Mouse (Mus musculus) intestine, embryonic 15.5 days (tissue): Measurements from ENCODE around the gene Tex11. TPM values are rescaled to one million over a fixed set of nuclear protein-coding genes. Genes with fewer than 3 reads are reported as not detected.
"Not testable (repeated sequence)": the region's sequence is repeated elsewhere in the genome, so short reads cannot be mapped to it uniquely, and the experiment has no call there.

ENCODE experiments used
- ATAC-seq: fragments of 200-750 bp; cut with Nextera tagmentation; 2 replicates; pipeline ENCODE4 v1.8.0; 2017; ENCODE audit warnings: moderate TSS enrichment, moderate library complexity
- H3K27ac ChIP-seq: fragments of 300-500 bp; sonication (generic); 2 replicates; pipeline ENCODE4 v1.5.1; 2015; ENCODE audit warnings: mild to moderate bottlenecking, inconsistent platforms
- H3K27me3 ChIP-seq: fragments of 300-500 bp; sonication (generic); replicated peaks from 2 replicates; pipeline ENCODE4 v1.6.1; 2015; ENCODE audit warnings: inconsistent platforms
- H3K36me3 ChIP-seq: fragments of 300-500 bp; sonication (generic); 2 replicates; pipeline ENCODE4 v1.6.1; 2015; ENCODE audit warnings: inconsistent platforms
- H3K4me1 ChIP-seq: fragments of 300-500 bp; sonication (generic); replicated peaks from 2 replicates; pipeline ENCODE4 v1.6.1; 2015; ENCODE audit warnings: inconsistent platforms
- H3K4me2 ChIP-seq: fragments of 300-500 bp; sonication (generic); replicated peaks from 2 replicates; pipeline ENCODE4 v1.6.1; 2015; ENCODE audit warnings: mild to moderate bottlenecking, inconsistent platforms
- H3K4me3 ChIP-seq: fragments of 300-500 bp; sonication (generic); replicated peaks from 2 replicates; pipeline ENCODE4 v1.5.1; 2015; ENCODE audit warnings: inconsistent platforms
- H3K9ac ChIP-seq: fragments of 300-500 bp; sonication (generic); 2 replicates; pipeline ENCODE4 v1.6.1; 2015; ENCODE audit warnings: inconsistent platforms
- H3K9me3 ChIP-seq: fragments of 300-500 bp; sonication (generic); 2 replicates; pipeline ENCODE4 v1.6.1; 2016; ENCODE audit warnings: inconsistent platforms
- WGBS: fragments of 180-500 bp; shearing (Covaris S2); methylation state at CpG from one replicate; pipeline ENCODE4 v1.1.7; 2015; 5-methylcytosine and 5-hydroxymethylcytosine counted together
- polyA plus RNA-seq: library from polyadenylated mRNA; unstranded; fragments of >200 nt; fragmentation: Nextera tagmentation; extraction: Ambion mirVana; gene quantifications from 2 replicates; pipeline ENCODE4 v1.2.1, GENCODE M21; 2015

The Tex11 gene
- 0.14 and 0.23 TPM in 2 replicates for polyA plus RNA-seq

DNA sequence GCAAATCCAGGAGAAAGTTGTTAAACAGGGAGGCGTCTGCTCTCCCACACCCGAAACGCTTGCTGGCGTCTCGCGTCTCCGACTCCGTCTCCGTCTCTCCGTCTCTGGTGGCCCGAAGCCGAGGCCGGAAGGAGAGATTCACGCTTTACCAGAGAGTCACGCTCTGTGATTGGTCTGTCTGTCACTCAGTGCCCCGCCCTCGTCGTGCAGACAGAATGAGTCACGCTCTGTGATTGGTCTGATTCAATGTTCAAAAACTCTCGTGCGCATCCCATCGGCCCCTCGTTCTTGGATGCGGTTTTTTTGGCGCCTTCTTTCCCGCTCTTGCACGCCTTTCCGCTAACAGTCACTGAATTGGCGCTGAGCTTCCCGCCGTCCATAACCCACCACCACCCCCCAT lies at the start of gene Tex11:
Gene Tex11, minus strand, starts transcription at position 127 of the 400 bp plus-strand sequence.
- Histone ChIP-seq H3K27me3 (no peaks in the 10 kb centered on the region), H3K4me3 (no peak within 1 kb of the TSS), H3K4me2 (no peak within 1 kb of the TSS), H3K36me3 (no peaks in the 10 kb centered on the region), H3K9me3 (no peaks in the 10 kb centered on the region), H3K4me1 (no peaks in the 10 kb centered on the region), H3K9ac (no peak within 1 kb of the TSS), H3K27ac (no peak within 1 kb of the TSS)
- WGBS, result 83% methylated on average over 31 of the region's 31 CpGs
- no peak for ATAC-seq

DNA sequence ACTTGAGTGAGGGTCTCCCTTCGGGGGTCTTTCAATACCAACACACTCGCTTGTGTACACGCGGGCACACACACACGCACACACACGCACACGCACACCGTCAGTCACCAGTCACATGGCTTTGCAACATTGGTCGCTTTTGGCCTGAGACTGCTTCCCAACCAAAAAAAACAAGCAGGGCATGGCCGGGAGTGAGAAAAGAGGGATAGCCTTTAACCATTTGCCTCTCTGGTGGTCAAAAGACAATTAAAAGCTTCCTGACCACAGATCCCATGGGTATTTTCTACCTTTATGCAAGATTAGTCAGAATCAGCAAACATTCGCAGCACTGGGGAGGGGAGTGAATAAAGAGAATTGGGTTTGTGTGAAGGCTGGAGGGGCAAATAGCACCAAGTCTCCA lies 26.5 kb upstream of the Tex11 start, which contains the start of gene Slc7a3:
Gene Slc7a3, minus strand, starts transcription at position 101 of the 400 bp plus-strand sequence.
- no peak within 1 kb of the TSS for H3K27ac ChIP-seq
- peak within 1 kb of the TSS; percentile 56 for H3K4me2 ChIP-seq
- peak within 1 kb of the TSS; percentile 24 for H3K4me3 ChIP-seq
- no peaks in the 10 kb centered on the region for H3K9me3 ChIP-seq
- ATAC-seq, result no peak
- H3K9ac ChIP-seq, result no peak within 1 kb of the TSS
- H3K27me3 ChIP-seq, result 0 out of 2 replicates have a peak, but pooled peaks cover 6% of the 10 kb centered on the region
- 39% methylated on average over 11 of the region's 11 CpGs for WGBS
- no peaks in the 10 kb centered on the region for H3K36me3 ChIP-seq
- H3K4me1 ChIP-seq, result no peaks in the 10 kb centered on the region

DNA sequence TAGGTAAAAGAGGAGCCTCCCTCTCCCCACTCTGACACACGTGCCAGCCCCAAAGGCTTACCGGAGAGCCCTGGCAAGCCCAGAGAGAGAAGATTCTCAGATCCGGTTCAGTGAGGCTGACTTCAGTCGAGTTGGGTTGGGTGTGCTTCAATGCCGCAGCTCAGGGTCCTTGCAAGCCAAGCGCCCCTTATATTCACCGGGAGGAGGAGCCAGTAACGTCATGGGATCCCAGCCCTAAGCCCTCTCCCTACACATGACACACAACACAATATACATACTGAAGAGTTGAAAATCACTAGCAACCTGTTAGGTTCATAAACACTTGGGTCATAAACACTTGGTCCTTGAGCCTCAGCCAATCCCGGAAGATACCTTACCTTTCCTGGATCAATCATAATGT lies 25.7 kb upstream of the Tex11 start:
- H3K9ac ChIP-seq, H3K4me1 ChIP-seq, ATAC-seq, H3K27me3 ChIP-seq, H3K27ac ChIP-seq, H3K9me3 ChIP-seq, H3K36me3 ChIP-seq: not testable (repeated sequence)
- H3K4me2 ChIP-seq, result peak overlapping the region; percentile 56
- WGBS, result 28% methylated on average over 9 of the region's 9 CpGs
- H3K4me3 ChIP-seq, result peak overlapping the region; percentile 24

DNA sequence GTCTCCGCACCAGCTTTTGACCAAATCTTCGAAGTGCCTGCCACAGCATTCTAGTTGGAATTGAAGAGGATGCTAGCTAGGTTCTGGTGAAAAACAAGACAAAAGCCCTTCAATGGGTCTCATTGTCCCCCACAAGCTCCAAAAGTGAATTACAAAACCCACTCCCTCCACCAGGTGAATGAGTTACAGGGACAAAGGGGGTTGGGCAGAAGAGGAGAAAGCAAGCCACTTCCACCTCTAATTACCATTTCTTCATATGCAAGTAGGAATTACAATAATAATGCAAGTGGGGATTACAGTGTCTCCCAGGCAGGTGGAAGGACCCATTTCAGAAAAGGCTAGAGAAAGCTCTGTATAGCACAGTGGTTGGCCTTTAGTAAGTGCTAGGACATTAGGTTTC lies 24.7 kb upstream of the Tex11 start:
- Histone ChIP-seq H3K4me3 (no peak overlapping the region), H3K9ac (no peak overlapping the region), H3K27me3 (0 out of 2 replicates have a peak, but pooled peaks cover 6% of the 10 kb centered on the region), H3K4me2 (peak overlapping the region; percentile 56; the same call in 1 of the 2 replicates), H3K9me3 (no peaks in the 10 kb centered on the region), H3K27ac (no peak overlapping the region), H3K36me3 (no peaks in the 10 kb centered on the region), H3K4me1 (no peaks in the 10 kb centered on the region)
- WGBS, result 73% methylated on average over 2 of the region's 2 CpGs
- no peak for ATAC-seq

DNA sequence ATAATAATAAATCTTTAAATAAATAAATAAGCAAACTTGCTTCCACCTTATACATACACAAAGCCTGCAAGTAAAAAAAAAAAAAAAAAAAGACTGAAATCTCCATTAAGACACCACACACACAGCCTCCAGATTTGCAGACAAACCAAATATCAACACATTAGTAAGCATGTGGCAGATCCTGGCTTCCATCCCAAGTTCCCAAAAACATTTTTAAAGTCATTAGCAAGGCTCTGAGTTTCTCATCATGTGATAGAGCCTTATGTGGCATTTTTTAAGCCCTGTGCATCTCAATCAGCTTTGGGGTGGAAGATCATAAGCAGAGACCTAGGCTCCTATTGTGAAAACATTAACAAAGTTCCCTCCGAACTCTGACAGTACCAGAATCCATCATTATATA lies 5.8 kb upstream of the Tex11 start:
- H3K9ac ChIP-seq, result no peak overlapping the region
- no peaks in the 10 kb centered on the region for H3K27me3 ChIP-seq
- no peak overlapping the region for H3K27ac ChIP-seq
- H3K9me3 ChIP-seq, result no peaks in the 10 kb centered on the region
- no peak overlapping the region for H3K4me3 ChIP-seq
- H3K36me3 ChIP-seq, result no peaks in the 10 kb centered on the region
- no peaks in the 10 kb centered on the region for H3K4me1 ChIP-seq
- no peak overlapping the region for H3K4me2 ChIP-seq
- 76% methylated on average over 1 of the region's 1 CpGs for whole genome bisulfite sequencing
- ATAC-seq, result no peak

DNA sequence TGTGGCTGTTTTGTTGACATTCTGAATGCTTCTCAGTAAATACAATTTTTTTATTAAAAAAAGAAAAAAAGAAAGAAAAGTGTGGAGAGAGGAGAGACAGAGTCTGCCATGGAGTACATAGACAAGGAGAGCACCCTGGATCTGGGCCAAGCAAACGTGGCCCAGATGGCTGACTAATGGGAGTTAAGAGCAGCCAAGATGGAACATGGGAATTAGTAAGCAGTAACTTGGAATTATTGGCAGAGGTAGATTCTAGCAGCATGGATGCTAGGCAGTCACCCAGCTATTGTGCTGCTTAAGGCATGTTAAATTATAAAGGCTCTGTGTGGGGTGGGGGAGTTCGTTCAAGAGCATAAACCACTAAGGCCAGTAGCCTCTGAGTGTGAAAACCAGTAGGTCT lies 4.0 kb upstream of the Tex11 start:
- H3K27ac ChIP-seq, result no peak overlapping the region
- no peak overlapping the region for H3K4me2 ChIP-seq
- no peaks in the 10 kb centered on the region for H3K27me3 ChIP-seq
- H3K4me3 ChIP-seq, result no peak overlapping the region
- no peaks in the 10 kb centered on the region for H3K36me3 ChIP-seq
- no peak for ATAC-seq
- no peaks in the 10 kb centered on the region for H3K4me1 ChIP-seq
- 52% methylated on average over 2 of the region's 2 CpGs for WGBS
- no peak overlapping the region for H3K9ac ChIP-seq
- no peaks in the 10 kb centered on the region for H3K9me3 ChIP-seq

DNA sequence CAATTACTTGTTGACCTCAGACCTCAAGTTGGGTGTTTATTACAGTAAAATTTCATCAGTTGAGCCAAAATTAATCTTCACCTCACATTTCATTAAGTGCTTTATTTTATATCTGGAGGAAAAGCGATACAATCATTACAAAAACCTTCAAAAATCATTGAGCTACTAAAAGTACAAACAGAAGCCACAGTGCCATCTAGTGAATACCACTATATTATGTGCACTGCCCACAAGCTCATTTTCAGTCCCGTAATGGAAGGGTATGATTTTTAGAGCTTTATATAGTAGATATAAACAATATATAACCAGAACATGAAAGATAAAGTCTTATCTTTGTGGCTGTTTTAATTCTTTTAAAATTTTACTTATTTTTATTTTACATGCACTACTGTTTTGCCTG lies 115.8 kb downstream of the Tex11 start:
- Histone ChIP-seq H3K4me2 (no peak overlapping the region), H3K27me3 (no peaks in the 10 kb centered on the region), H3K27ac (no peak overlapping the region), H3K36me3 (no peaks in the 10 kb centered on the region), H3K4me1 (no peaks in the 10 kb centered on the region), H3K4me3 (no peak overlapping the region), H3K9ac (no peak overlapping the region), H3K9me3 (no peaks in the 10 kb centered on the region)
- 40% methylated on average over 2 of the region's 2 CpGs for WGBS
- no peak for ATAC-seq

DNA sequence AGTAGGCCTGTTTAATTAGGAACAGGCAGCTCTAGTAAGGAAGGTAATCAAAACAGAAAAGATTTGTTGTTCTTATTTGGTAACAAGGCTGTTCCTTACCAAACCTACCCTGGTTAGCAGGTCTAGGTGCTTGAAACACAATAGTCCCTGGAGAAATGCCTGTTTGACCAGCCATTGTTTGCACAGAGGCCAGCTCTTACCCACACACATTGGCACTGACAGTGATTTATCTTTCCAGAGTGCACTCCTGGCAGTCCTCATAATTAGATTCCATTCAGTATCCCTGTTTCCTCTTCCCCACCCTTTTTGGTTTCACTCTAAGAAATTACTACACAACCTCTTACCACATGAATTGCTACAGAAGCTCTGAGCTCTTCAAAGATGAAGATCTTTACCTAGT lies 220.3 kb downstream of the Tex11 start:
- ATAC-seq, result no peak
- H3K9me3 ChIP-seq, result no peaks in the 10 kb centered on the region
- no peaks in the 10 kb centered on the region for H3K27me3 ChIP-seq
- H3K4me3 ChIP-seq, result no peak overlapping the region
- H3K36me3 ChIP-seq, result no peaks in the 10 kb centered on the region
- no peak overlapping the region for H3K27ac ChIP-seq
- H3K4me2 ChIP-seq, result no peak overlapping the region
- H3K4me1 ChIP-seq, result no peaks in the 10 kb centered on the region
- H3K9ac ChIP-seq, result no peak overlapping the region

DNA sequence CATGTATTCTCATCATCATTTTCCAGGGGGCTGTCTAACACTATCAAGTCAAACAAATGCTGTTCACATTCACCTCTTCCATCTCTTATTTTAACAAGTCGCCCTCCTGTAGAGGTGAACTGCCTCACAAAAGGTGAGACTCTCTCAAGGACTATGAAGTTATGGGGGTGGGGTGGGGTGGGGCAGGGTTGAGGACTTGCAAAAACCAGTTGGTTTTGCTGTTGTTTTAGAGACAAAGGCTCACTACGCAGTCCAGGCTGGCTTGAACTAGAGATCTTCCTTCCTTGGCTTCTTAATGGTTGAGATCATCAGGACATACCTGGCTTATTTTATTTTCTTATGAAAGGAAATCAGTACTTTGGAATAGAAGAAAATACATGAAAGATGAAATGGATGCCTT lies 226.7 kb downstream of the Tex11 start:
- H3K9ac ChIP-seq, result no peak overlapping the region
- no peaks in the 10 kb centered on the region for H3K9me3 ChIP-seq
- no peak overlapping the region for H3K27ac ChIP-seq
- ATAC-seq, result no peak
- H3K4me1 ChIP-seq, result no peaks in the 10 kb centered on the region
- no peak overlapping the region for H3K4me3 ChIP-seq
- H3K27me3 ChIP-seq, result no peaks in the 10 kb centered on the region
- WGBS, result 88% methylated on average over 2 of the region's 2 CpGs
- H3K36me3 ChIP-seq, result no peaks in the 10 kb centered on the region
- no peak overlapping the region for H3K4me2 ChIP-seq

DNA sequence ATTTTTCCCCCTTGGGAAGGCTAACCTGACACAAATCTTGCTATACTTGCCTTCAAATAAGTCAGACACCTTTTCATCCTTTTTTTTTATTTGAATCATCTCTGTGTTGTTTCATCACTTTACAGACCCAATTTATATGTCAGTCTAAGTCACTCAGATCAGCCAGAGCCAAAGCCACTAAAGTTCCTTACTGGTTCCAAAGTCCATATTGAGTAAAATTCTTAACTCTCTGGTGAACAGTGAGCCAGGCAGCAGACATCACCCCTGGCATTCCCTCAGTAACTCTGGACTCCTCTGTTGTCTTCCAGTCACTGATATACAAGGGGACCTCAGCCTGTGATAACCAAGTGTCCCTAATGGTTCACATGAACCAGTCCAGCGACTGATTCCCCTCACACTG lies 233.9 kb downstream of the Tex11 start:
- H3K4me3 ChIP-seq, result no peak overlapping the region
- 55% methylated on average over 1 of the region's 1 CpGs for WGBS
- no peak for ATAC-seq

DNA sequence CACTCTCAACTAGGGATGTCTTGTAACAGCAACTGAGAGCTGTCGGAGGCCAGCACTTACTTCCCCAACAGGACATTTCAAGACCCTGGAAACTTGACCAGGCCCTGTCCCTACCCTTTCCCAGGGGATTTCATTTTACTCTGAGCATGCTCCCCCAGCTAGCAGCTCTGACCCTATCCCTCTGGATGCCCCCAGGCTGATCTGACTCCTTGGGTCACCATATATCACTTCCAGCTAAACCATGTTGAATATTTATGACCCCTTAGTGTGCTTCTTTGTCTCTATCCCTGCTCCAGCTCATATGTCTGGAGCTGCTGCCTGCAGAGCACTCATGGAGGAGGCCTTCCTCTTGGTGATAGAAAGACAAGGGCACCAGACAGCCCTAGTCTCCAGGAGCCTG lies 238.3 kb downstream of the Tex11 start:
- H3K9me3 ChIP-seq, result no peaks in the 10 kb centered on the region
- WGBS, result 80% methylated on average over 1 of the region's 1 CpGs

More for the DNA sequence above, 233.9 kb downstream of the Tex11 start:
- H3K27me3 ChIP-seq, result peaks cover 3% of the 10 kb centered on the region; the same call in 1 of the 2 replicates
- H3K27ac ChIP-seq, result no peak overlapping the region
- H3K4me2 ChIP-seq, result no peak overlapping the region
- H3K9ac ChIP-seq, result no peak overlapping the region
- no peaks in the 10 kb centered on the region for H3K4me1 ChIP-seq
- no peaks in the 10 kb centered on the region for H3K36me3 ChIP-seq
- no peaks in the 10 kb centered on the region for H3K9me3 ChIP-seq

DNA sequence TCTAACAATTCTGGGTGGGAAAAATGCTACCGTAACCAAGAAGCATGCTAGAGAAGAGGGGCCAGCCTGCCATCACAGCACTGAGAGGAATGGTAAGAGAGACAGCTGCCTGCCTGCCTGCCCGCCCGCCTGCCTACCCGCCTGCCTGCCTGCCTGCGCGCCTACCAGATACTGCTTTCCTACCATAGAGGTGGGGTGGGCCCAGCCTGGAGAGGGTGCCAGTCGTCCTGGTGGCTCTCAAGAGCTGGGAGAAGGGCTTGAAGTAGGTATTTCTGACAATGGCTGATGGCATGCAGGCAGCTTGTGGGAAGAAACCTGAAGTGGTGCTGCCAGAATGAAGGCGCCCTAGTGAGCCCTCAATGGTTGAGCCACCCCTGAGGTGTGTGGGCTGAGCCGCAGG lies 240.8 kb downstream of the Tex11 start:
- H3K36me3 ChIP-seq, result no peaks in the 10 kb centered on the region
- no peak overlapping the region for H3K27ac ChIP-seq
- no peak overlapping the region for H3K4me3 ChIP-seq
- 79% methylated on average over 9 of the region's 9 CpGs for WGBS
- no peaks in the 10 kb centered on the region; the same call in 1 of the 2 replicates for H3K27me3 ChIP-seq
- no peak for ATAC-seq
- H3K9ac ChIP-seq, result no peak overlapping the region
- no peaks in the 10 kb centered on the region for H3K4me1 ChIP-seq
- H3K9me3 ChIP-seq, result no peaks in the 10 kb centered on the region
- H3K4me2 ChIP-seq, result no peak overlapping the region

More for the DNA sequence above, 238.3 kb downstream of the Tex11 start:
- no peak for ATAC-seq
- Histone ChIP-seq H3K27ac (no peak overlapping the region), H3K4me3 (no peak overlapping the region), H3K36me3 (no peaks in the 10 kb centered on the region), H3K4me1 (no peaks in the 10 kb centered on the region), H3K9ac (no peak overlapping the region), H3K4me2 (no peak overlapping the region), H3K27me3 (peaks cover under 1% of the 10 kb centered on the region; the same call in 1 of the 2 replicates)

DNA sequence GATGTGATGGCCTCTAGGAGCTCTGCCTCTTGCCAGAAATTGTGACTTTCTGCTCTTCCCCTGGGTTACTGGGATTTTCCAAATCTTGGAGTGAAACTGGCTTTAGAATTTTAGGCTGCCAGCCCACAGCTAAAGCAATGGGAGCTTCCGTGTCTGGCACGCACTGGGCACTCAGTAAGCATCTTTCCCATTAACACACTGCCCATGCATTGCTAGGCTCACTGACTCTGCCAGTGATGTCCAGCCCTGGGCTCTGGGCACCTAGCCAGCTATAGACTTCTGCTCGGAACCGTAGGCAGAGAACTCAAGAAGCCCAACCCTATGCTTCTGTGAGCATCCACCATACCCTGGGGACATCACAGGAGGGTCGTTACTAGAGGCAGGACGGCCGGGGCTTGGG lies 243.7 kb downstream of the Tex11 start:
- H3K36me3 ChIP-seq, result no peaks in the 10 kb centered on the region

More for the DNA sequence above, 243.7 kb downstream of the Tex11 start:
- H3K27ac ChIP-seq, result no peak overlapping the region
- ATAC-seq, result no peak
- no peak overlapping the region for H3K4me2 ChIP-seq
- H3K9me3 ChIP-seq, result no peaks in the 10 kb centered on the region
- no peaks in the 10 kb centered on the region for H3K4me1 ChIP-seq
- no peaks in the 10 kb centered on the region for H3K27me3 ChIP-seq
- H3K4me3 ChIP-seq, result no peak overlapping the region
- no peak overlapping the region for H3K9ac ChIP-seq
- 81% methylated on average over 7 of the region's 7 CpGs for WGBS
